Mouse (Mus musculus) E14TG2a.4 (cell line): ENCODE measurements at regions not wholly inside any gene's neighbourhood (a gene's known extent, or its start where the extent isn't known, plus 50 kb on each side); places are given as distances from the start of the nearest gene placed in this dataset.

Experiments
- CTCF ChIP-seq: conservative IDR thresholded peaks from 2 replicates; pipeline ENCODE4 v1.5.1; 2014; ENCODE audit warnings: low read length
- NANOG ChIP-seq: IDR thresholded peaks from 2 replicates; pipeline ENCODE4 v1.6.1; 2014; ENCODE audit warnings: borderline replicate concordance, low read length, mixed read lengths
- POU5F1 ChIP-seq: IDR thresholded peaks from 2 replicates; pipeline ENCODE4 v1.6.1; 2014; ENCODE audit warnings: low read length, borderline replicate concordance

DNA sequence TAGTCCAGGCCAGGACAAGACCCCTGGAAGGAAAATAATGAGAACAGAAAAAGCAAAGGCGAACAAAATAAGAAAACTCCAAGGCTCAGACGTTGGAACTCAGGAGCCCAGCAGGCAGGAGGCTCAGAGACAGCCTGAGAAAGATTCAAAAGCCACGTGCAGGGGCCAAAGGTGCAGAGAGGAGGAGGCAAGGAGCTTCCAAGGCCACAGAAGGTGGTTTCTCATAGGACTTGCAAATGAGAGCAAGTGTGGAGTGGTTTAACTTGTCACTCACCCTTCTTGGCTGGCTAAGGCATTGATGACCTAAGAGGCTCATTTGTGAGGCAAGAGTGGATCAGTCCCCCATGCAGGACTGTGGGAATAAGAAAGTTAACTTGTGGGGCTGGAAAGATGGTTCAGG, 217.3 kb downstream of the Sipa1l2 start:
- TF ChIP-seq CTCF, result no peak
- TF ChIP-seq NANOG, result no peak
- no peak for TF ChIP-seq POU5F1
